Mouse (Mus musculus) testis, adult 2 months (tissue): ENCODE data around the gene Mrpl14. TPM values are rescaled to one million over a fixed set of nuclear protein-coding genes. Genes with fewer than 3 reads are reported as not detected.

ENCODE experiments used
- H3K27ac ChIP-seq: fragments of 200-500 bp; 2 replicates; pipeline ENCODE4 v1.5.1; 2012; ENCODE audit warnings: low read depth, low read length; ENCODE audit not compliant: control insufficient read depth, insufficient read depth
- H3K27me3 ChIP-seq: fragments of 200-500 bp; 2 replicates; pipeline ENCODE4 v1.6.1; 2012; ENCODE audit warnings: mild to moderate bottlenecking, low read length, moderate library complexity; ENCODE audit not compliant: control insufficient read depth, insufficient read depth
- H3K36me3 ChIP-seq: fragments of 200-500 bp; 2 replicates; pipeline ENCODE4 v1.6.1; 2012; ENCODE audit warnings: mild to moderate bottlenecking, low read length; ENCODE audit not compliant: control insufficient read depth, insufficient read depth
- H3K4me1 ChIP-seq: fragments of 200-500 bp; 2 replicates; pipeline ENCODE4 v1.6.1; 2012; ENCODE audit warnings: low read length; ENCODE audit not compliant: control insufficient read depth, insufficient read depth
- H3K4me3 ChIP-seq: fragments of 200-500 bp; 2 replicates; pipeline ENCODE4 v1.5.1; 2012; ENCODE audit warnings: low read depth, mild to moderate bottlenecking, low read length, moderate library complexity, mixed read lengths; ENCODE audit not compliant: control insufficient read depth
- CTCF ChIP-seq: fragments of 200-500 bp; IDR thresholded peaks from 2 replicates; pipeline ENCODE4 v1.5.1; 2012; ENCODE audit warnings: low read depth, mild to moderate bottlenecking, inconsistent platforms, low read length, moderate library complexity; ENCODE audit not compliant: control insufficient read depth, insufficient read depth, insufficient replicate concordance
- POLR2A ChIP-seq: fragments of 200-500 bp; IDR thresholded peaks from 2 replicates; pipeline ENCODE4 v1.6.1; 2012; ENCODE audit warnings: low read depth, mild to moderate bottlenecking, inconsistent platforms, low read length, moderate library complexity; ENCODE audit not compliant: control insufficient read depth
- polyA plus RNA-seq: library from polyadenylated mRNA; depleted of rRNA; stranded (reverse); fragments of >200 nt; gene quantifications from 2 replicates; pipeline ENCODE4 v1.2.3, GENCODE M21; 2012

Gene Mrpl14
- polyA plus RNA-seq, 1 experiment, result 15.4 TPM

- no peaks in the 10 kb centered on the region; the same call in 1 of the 2 replicates for H3K27me3 ChIP-seq
- peaks cover 26% of the 10 kb centered on the region for H3K4me1 ChIP-seq
- no peaks in the 10 kb centered on the region for H3K36me3 ChIP-seq
- H3K27ac ChIP-seq, result no peak within 1 kb of the TSS
- peak within 1 kb of the TSS; percentile 74 for H3K4me3 ChIP-seq
- no peak for TF ChIP-seq CTCF
- TF ChIP-seq POLR2A, result no peak
Observed at GRCm38 (mm10) chr17:45733735-45734301, 47.7 kb downstream of the Mrpl14 start, which contains the start of gene 1600014C23Rik. TSS of gene 1600014C23Rik (minus strand) at chr17:45733844.

GRCm38 (mm10) chr17:45734333-45734732 is 48.2 kb downstream of the Mrpl14 start:
- H3K4me3 ChIP-seq, result peak overlapping the region; percentile 74
- peaks cover 26% of the 10 kb centered on the region for H3K4me1 ChIP-seq
- no peaks in the 10 kb centered on the region for H3K36me3 ChIP-seq
- no peaks in the 10 kb centered on the region; the same call in 1 of the 2 replicates for H3K27me3 ChIP-seq
- no peak overlapping the region for H3K27ac ChIP-seq
- no peak for TF ChIP-seq CTCF
- no peak for TF ChIP-seq POLR2A

- no peak overlapping the region for H3K27ac ChIP-seq
- H3K4me3 ChIP-seq, result peak overlapping the region; percentile 21; the same call in 1 of the 2 replicates
- peaks cover 26% of the 10 kb centered on the region for H3K4me1 ChIP-seq
- no peaks in the 10 kb centered on the region; the same call in 1 of the 2 replicates for H3K27me3 ChIP-seq
- TF ChIP-seq CTCF, result no peak
- no peak for TF ChIP-seq POLR2A
- H3K36me3 ChIP-seq, result no peaks in the 10 kb centered on the region
Observed at GRCm38 (mm10) chr17:45734881-45735280, 48.8 kb downstream of the Mrpl14 start.

GRCm38 (mm10) chr17:45735382-45736310 is 49.5 kb downstream of the Mrpl14 start:
- H3K27me3 ChIP-seq, result no peaks in the 10 kb centered on the region; the same call in 1 of the 2 replicates
- peak overlapping the region; percentile 56 for H3K4me3 ChIP-seq
- TF ChIP-seq CTCF, result peak; percentile 71; the same call in 1 of the 2 replicates
- no peak for TF ChIP-seq POLR2A
- H3K27ac ChIP-seq, result peak overlapping the region; percentile 47
- no peaks in the 10 kb centered on the region for H3K36me3 ChIP-seq
- H3K4me1 ChIP-seq, result peaks cover 26% of the 10 kb centered on the region

- H3K36me3 ChIP-seq, result no peaks in the 10 kb centered on the region
- peak overlapping the region; percentile 67 for H3K4me3 ChIP-seq
- peaks cover 26% of the 10 kb centered on the region for H3K4me1 ChIP-seq
- no peak for TF ChIP-seq CTCF
- 0 out of 2 replicates have a peak, but pooled peaks have one; percentile 9 for TF ChIP-seq POLR2A
- peak overlapping the region; percentile 47 for H3K27ac ChIP-seq
- H3K27me3 ChIP-seq, result no peaks in the 10 kb centered on the region; the same call in 1 of the 2 replicates
Observed at GRCm38 (mm10) chr17:45736311-45737077, 50.4 kb downstream of the Mrpl14 start.

- H3K4me3 ChIP-seq, result peak overlapping the region; percentile 67
- no peaks in the 10 kb centered on the region; the same call in 1 of the 2 replicates for H3K27me3 ChIP-seq
- no peak overlapping the region for H3K27ac ChIP-seq
- TF ChIP-seq POLR2A (0 out of 2 replicates have a peak, but pooled peaks have one; percentile 4), CTCF (no peak)
- no peaks in the 10 kb centered on the region for H3K36me3 ChIP-seq
- peaks cover 26% of the 10 kb centered on the region for H3K4me1 ChIP-seq
Observed at GRCm38 (mm10) chr17:45737078-45737601, 51.0 kb downstream of the Mrpl14 start.
